Mouse (Mus musculus): ENCODE data around the gene Tnrc18.

DNA sequence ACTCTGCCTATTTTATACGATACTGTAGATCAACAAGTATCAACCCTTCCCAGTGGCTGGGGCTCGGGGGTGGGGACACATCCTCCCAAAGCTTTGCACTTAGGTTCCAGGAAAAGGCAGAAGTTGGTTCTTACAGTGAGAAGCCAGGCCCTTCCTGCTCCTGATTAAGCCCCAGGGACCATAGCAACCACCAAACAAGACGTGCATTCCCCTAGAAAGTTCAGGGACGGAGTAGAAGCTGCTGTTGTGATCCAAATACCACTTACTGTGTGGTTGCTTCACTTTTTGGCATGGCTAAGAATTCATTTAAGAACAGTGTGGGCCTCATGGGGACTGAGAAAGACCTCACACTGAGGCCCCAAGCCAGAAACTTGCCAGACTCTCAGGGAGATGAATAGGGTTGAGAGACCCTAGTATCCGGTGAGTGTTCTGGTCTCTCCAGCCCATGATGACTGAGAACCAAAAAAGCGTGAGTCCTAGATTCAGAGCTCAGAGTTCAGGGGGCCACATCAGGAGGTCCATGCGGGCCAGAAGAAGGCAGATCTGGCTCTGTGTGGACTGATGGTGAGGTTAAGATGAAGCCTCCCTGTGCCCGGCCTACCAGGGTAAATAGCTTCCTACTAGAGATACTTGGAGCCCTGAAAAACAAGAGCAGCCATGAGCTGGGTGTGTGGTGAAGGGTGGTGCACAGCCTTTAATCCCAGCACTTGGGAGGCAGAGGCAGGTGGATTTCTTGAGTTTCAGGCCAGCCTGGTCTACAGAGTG lies 24.1 kb upstream of the Tnrc18 start:
- no peak for TF ChIP-seq CTCF (IDR thresholded peaks at IDR 0.05; ENCODE audit: control insufficient read depth, insufficient read depth, insufficient replicate concordance, low read depth, low read length)
- no peak for TF ChIP-seq POLR2A (IDR thresholded peaks at IDR 0.05; ENCODE audit: control insufficient read depth, low read depth, low read length)

Measured in testis, adult 2 months (tissue).